Mouse (Mus musculus) spleen, adult 2 months (tissue): ENCODE measurements around the gene Bpifb4.

ENCODE experiments used
- CTCF ChIP-seq: fragments of 200-500 bp; IDR thresholded peaks from 2 replicates; pipeline ENCODE4 v1.5.1; 2011; ENCODE audit warnings: mild to moderate bottlenecking, inconsistent platforms; ENCODE audit not compliant: insufficient read depth, insufficient read length, insufficient replicate concordance; ENCODE audit errors: extremely low read depth
- POLR2A ChIP-seq: fragments of 200-500 bp; IDR thresholded peaks from 2 replicates; pipeline ENCODE4 v1.6.1; 2011; ENCODE audit warnings: low read depth, low read length, inconsistent platforms

- TF ChIP-seq CTCF (no peak), POLR2A (no peak)
Observed at GRCm38 (mm10) chr2:153944567-153944966, 6.6 kb downstream of the Bpifb4 start.
